Mouse (Mus musculus) limb, embryonic 10.5 days (tissue): ENCODE measurements around the gene Nsmce4a. TPM values are rescaled to one million over a fixed set of nuclear protein-coding genes. Genes with fewer than 3 reads are reported as not detected.
A peak's percentile ranks its signal among the peaks of the same experiment; 100 is the strongest.

Source experiments
- DNase-seq: peaks from one replicate; pipeline ENCODE4 v3.0.0-alpha.2; 2017; ENCODE audit warnings: low spot score
- H3K27ac ChIP-seq: fragments of 300-500 bp; sonication (generic); 2 replicates; pipeline ENCODE4 v1.5.1; 2016; ENCODE audit warnings: mild to moderate bottlenecking
- H3K27me3 ChIP-seq: fragments of 300-500 bp; sonication (generic); 2 replicates; pipeline ENCODE4 v1.6.1; 2016; ENCODE audit warnings: low read depth, mild to moderate bottlenecking; ENCODE audit not compliant: poor library complexity, severe bottlenecking
- H3K36me3 ChIP-seq: fragments of 300-500 bp; sonication (generic); 2 replicates; pipeline ENCODE4 v1.6.1; 2016; ENCODE audit warnings: mild to moderate bottlenecking, moderate library complexity
- H3K4me1 ChIP-seq: fragments of 300-500 bp; sonication (generic); 2 replicates; pipeline ENCODE4 v1.6.1; 2016
- H3K4me3 ChIP-seq: fragments of 300-500 bp; sonication (generic); 2 replicates; pipeline ENCODE4 v1.5.1; 2016; ENCODE audit warnings: mild to moderate bottlenecking, moderate library complexity
- H3K9me3 ChIP-seq: fragments of 300-500 bp; sonication (generic); replicated peaks from 2 replicates; pipeline ENCODE4 v1.6.1; 2016; ENCODE audit warnings: mild to moderate bottlenecking
- WGBS: fragments of 180-500 bp; shearing (Covaris S2); methylation state at CpG from one replicate; pipeline ENCODE4 v1.1.7; 2016; 5-methylcytosine and 5-hydroxymethylcytosine counted together
- polyA plus RNA-seq: library from polyadenylated mRNA; unstranded; fragments of >200 nt; fragmentation: Nextera tagmentation; extraction: Ambion mirVana; gene quantifications from 2 replicates; pipeline ENCODE4 v1.2.1, GENCODE M21; 2016

The Nsmce4a gene
- polyA plus RNA-seq, 1 experiment from 2014 or later, result 199 TPM

- H3K27ac ChIP-seq, result no peak overlapping the region
- no peak for DNase-seq
- H3K27me3 ChIP-seq, result 0 out of 2 replicates have a peak, but pooled peaks cover 4% of the 10 kb centered on the region
- no peaks in the 10 kb centered on the region for H3K36me3 ChIP-seq
- H3K9me3 ChIP-seq, result no peaks in the 10 kb centered on the region
- 95% methylated on average over 10 of the region's 10 CpGs for WGBS
- H3K4me3 ChIP-seq, result no peak overlapping the region
- H3K4me1 ChIP-seq, result peaks cover 17% of the 10 kb centered on the region
Measured at GRCm38 (mm10) chr7:130573746-130574145, 828 bp upstream of the Nsmce4a start.

GRCm38 (mm10) chr7:130570472-130570871 lies 2.4 kb downstream of the Nsmce4a start:
- 0 out of 2 replicates have a peak, but pooled peaks cover 4% of the 10 kb centered on the region for H3K27me3 ChIP-seq
- peaks cover 6% of the 10 kb centered on the region for H3K4me1 ChIP-seq
- H3K4me3 ChIP-seq, result no peak overlapping the region
- no peaks in the 10 kb centered on the region for H3K9me3 ChIP-seq
- no peak overlapping the region for H3K27ac ChIP-seq
- no peaks in the 10 kb centered on the region for H3K36me3 ChIP-seq
- DNase-seq, result no peak
- 79% methylated on average over 7 of the region's 7 CpGs for WGBS

- H3K4me3 ChIP-seq, result no peak overlapping the region
- no peaks in the 10 kb centered on the region for H3K9me3 ChIP-seq
- H3K36me3 ChIP-seq, result no peaks in the 10 kb centered on the region
- H3K4me1 ChIP-seq, result peaks cover 6% of the 10 kb centered on the region
- DNase-seq, result no peak
- 63% methylated on average over 9 of the region's 9 CpGs for WGBS
- H3K27ac ChIP-seq, result peak overlapping the region; percentile 5; the same call in 1 of the 2 replicates
- H3K27me3 ChIP-seq, result no peaks in the 10 kb centered on the region
Measured at GRCm38 (mm10) chr7:130568783-130569436, 4.0 kb downstream of the Nsmce4a start.

- 72% methylated on average over 3 of the region's 3 CpGs for WGBS
- Histone ChIP-seq H3K36me3 (no peaks in the 10 kb centered on the region), H3K9me3 (no peaks in the 10 kb centered on the region), H3K27me3 (no peaks in the 10 kb centered on the region), H3K27ac (no peak overlapping the region), H3K4me1 (peaks cover 6% of the 10 kb centered on the region), H3K4me3 (no peak overlapping the region)
- DNase-seq, result no peak
Measured at GRCm38 (mm10) chr7:130564596-130564995, 8.3 kb downstream of the Nsmce4a start.

GRCm38 (mm10) chr7:130563880-130564279 lies 9.0 kb downstream of the Nsmce4a start:
- no peak overlapping the region for H3K27ac ChIP-seq
- WGBS, result 71% methylated on average over 4 of the region's 4 CpGs
- H3K36me3 ChIP-seq, result no peaks in the 10 kb centered on the region
- no peaks in the 10 kb centered on the region for H3K9me3 ChIP-seq
- peaks cover 2% of the 10 kb centered on the region; the same call in 1 of the 2 replicates for H3K4me1 ChIP-seq
- H3K27me3 ChIP-seq, result no peaks in the 10 kb centered on the region
- no peak for DNase-seq
- H3K4me3 ChIP-seq, result no peak overlapping the region

- no peak overlapping the region for H3K27ac ChIP-seq
- H3K27me3 ChIP-seq, result no peaks in the 10 kb centered on the region
- no peak for DNase-seq
- no peaks in the 10 kb centered on the region for H3K36me3 ChIP-seq
- H3K4me3 ChIP-seq, result no peak overlapping the region
- H3K4me1 ChIP-seq, result no peaks in the 10 kb centered on the region
- H3K9me3 ChIP-seq, result no peaks in the 10 kb centered on the region
- 85% methylated on average over 4 of the region's 4 CpGs for WGBS
Measured at GRCm38 (mm10) chr7:130563276-130563675, 9.6 kb downstream of the Nsmce4a start.

GRCm38 (mm10) chr7:130560933-130561332 lies 12.0 kb downstream of the Nsmce4a start:
- Histone ChIP-seq H3K36me3 (no peaks in the 10 kb centered on the region), H3K27me3 (no peaks in the 10 kb centered on the region), H3K4me1 (no peaks in the 10 kb centered on the region), H3K27ac (no peak overlapping the region), H3K4me3 (no peak overlapping the region), H3K9me3 (no peaks in the 10 kb centered on the region)
- 94% methylated on average over 1 of the region's 1 CpGs for whole genome bisulfite sequencing
- no peak for DNase-seq

- no peaks in the 10 kb centered on the region for H3K36me3 ChIP-seq
- no peak overlapping the region for H3K4me3 ChIP-seq
- 82% methylated on average over 4 of the region's 4 CpGs for WGBS
- H3K9me3 ChIP-seq, result no peaks in the 10 kb centered on the region
- DNase-seq, result no peak
- no peaks in the 10 kb centered on the region for H3K27me3 ChIP-seq
- H3K4me1 ChIP-seq, result no peaks in the 10 kb centered on the region
- H3K27ac ChIP-seq, result no peak overlapping the region
Measured at GRCm38 (mm10) chr7:130558592-130558991, 14.3 kb downstream of the Nsmce4a start.

GRCm38 (mm10) chr7:130555597-130555996 lies 17.3 kb downstream of the Nsmce4a start:
- DNase-seq, result no peak
- Histone ChIP-seq H3K27ac (no peak overlapping the region), H3K9me3 (no peaks in the 10 kb centered on the region), H3K36me3 (no peaks in the 10 kb centered on the region), H3K4me1 (peaks cover 7% of the 10 kb centered on the region), H3K4me3 (no peak overlapping the region), H3K27me3 (no peaks in the 10 kb centered on the region)
- 88% methylated on average over 5 of the region's 5 CpGs for WGBS

GRCm38 (mm10) chr7:130553321-130553720 lies 19.6 kb downstream of the Nsmce4a start:
- 75% methylated on average over 4 of the region's 4 CpGs for WGBS
- H3K4me3 ChIP-seq, result no peak overlapping the region
- no peak overlapping the region for H3K27ac ChIP-seq

GRCm38 (mm10) chr7:130552780-130553179 lies 20.1 kb downstream of the Nsmce4a start:
- Histone ChIP-seq H3K36me3 (no peaks in the 10 kb centered on the region), H3K4me1 (peaks cover 7% of the 10 kb centered on the region), H3K9me3 (no peaks in the 10 kb centered on the region), H3K27me3 (no peaks in the 10 kb centered on the region), H3K4me3 (no peak overlapping the region), H3K27ac (no peak overlapping the region)
- DNase-seq, result no peak
- 81% methylated on average over 5 of the region's 5 CpGs for WGBS

More at GRCm38 (mm10) chr7:130553321-130553720, 19.6 kb downstream of the Nsmce4a start:
- Histone ChIP-seq H3K4me1 (peaks cover 7% of the 10 kb centered on the region), H3K36me3 (no peaks in the 10 kb centered on the region), H3K9me3 (no peaks in the 10 kb centered on the region), H3K27me3 (no peaks in the 10 kb centered on the region)
- no peak for DNase-seq

GRCm38 (mm10) chr7:130547635-130548175 lies 25.2 kb downstream of the Nsmce4a start:
- peaks cover 29% of the 10 kb centered on the region for H3K36me3 ChIP-seq
- no peak for DNase-seq
- H3K9me3 ChIP-seq, result no peaks in the 10 kb centered on the region
- H3K27ac ChIP-seq, result peak overlapping the region; percentile 97
- H3K4me3 ChIP-seq, result peak overlapping the region; percentile 71
- peaks cover 15% of the 10 kb centered on the region for H3K4me1 ChIP-seq
- 86% methylated on average over 12 of the region's 12 CpGs for WGBS
- H3K27me3 ChIP-seq, result no peaks in the 10 kb centered on the region

GRCm38 (mm10) chr7:130546791-130547484 lies 26.0 kb downstream of the Nsmce4a start:
- H3K27ac ChIP-seq, result peak overlapping the region; percentile 97
- H3K4me3 ChIP-seq, result peak overlapping the region; percentile 71
- H3K4me1 ChIP-seq, result peaks cover 13% of the 10 kb centered on the region
- no peaks in the 10 kb centered on the region for H3K9me3 ChIP-seq
- peak; percentile 97 for DNase-seq
- WGBS, result under 1% methylated on average over 84 of the region's 84 CpGs
- peaks cover 37% of the 10 kb centered on the region for H3K36me3 ChIP-seq
- no peaks in the 10 kb centered on the region for H3K27me3 ChIP-seq
